Mouse (Mus musculus) kidney, postnatal 25 days (tissue): ENCODE measurements around the gene Clp1.

Experiments
- DNase-seq, 2 experiments: peaks; one replicate each; pipeline ENCODE4 v3.0.0; 2021; ENCODE audit warnings: mixed read lengths in 2 of 2

The Clp1 gene

GRCm38 (mm10) chr2:84727172-84727858 is at the start of gene Clp1:
Gene Clp1 (minus strand): TSS chr2:84727350.
- peak; percentile 98 for DNase-seq

- peak in 1 of 2 experiments; percentile 13 for DNase-seq
These were observed 48.5 kb upstream of the Clp1 start for GRCm38 (mm10) chr2:84775665-84776064.

- no peak for DNase-seq
These were observed 48.1 kb upstream of the Clp1 start, which contains the start of gene Serping1 for GRCm38 (mm10) chr2:84775241-84775640. Gene Serping1 (minus strand): TSS chr2:84775444.

GRCm38 (mm10) chr2:84774751-84775150 is 47.6 kb upstream of the Clp1 start:
- peak; percentile 63 to 73 for DNase-seq

GRCm38 (mm10) chr2:84773195-84773594 is 46.0 kb upstream of the Clp1 start:
- no peak for DNase-seq

- no peak for DNase-seq
These were observed 45.3 kb upstream of the Clp1 start for GRCm38 (mm10) chr2:84772454-84772853.

- DNase-seq = no peak
These were observed 43.4 kb upstream of the Clp1 start for GRCm38 (mm10) chr2:84770501-84770900.

- DNase-seq = no peak
These were observed 35.7 kb upstream of the Clp1 start for GRCm38 (mm10) chr2:84762818-84763217.

GRCm38 (mm10) chr2:84762295-84762694 is 35.1 kb upstream of the Clp1 start:
- DNase-seq = no peak

GRCm38 (mm10) chr2:84761840-84762239 is 34.7 kb upstream of the Clp1 start:
- no peak for DNase-seq

GRCm38 (mm10) chr2:84761309-84761708 is 34.2 kb upstream of the Clp1 start:
- no peak for DNase-seq

- no peak for DNase-seq
These were observed 33.6 kb upstream of the Clp1 start for GRCm38 (mm10) chr2:84760777-84761176.

- peak in 1 of 2 experiments; percentile 71 for DNase-seq
These were observed 31.5 kb upstream of the Clp1 start for GRCm38 (mm10) chr2:84758542-84759127.

GRCm38 (mm10) chr2:84757026-84757682 is 30.0 kb upstream of the Clp1 start:
- no peak for DNase-seq

- DNase-seq = peak; percentile 52 to 56
These were observed 29.1 kb upstream of the Clp1 start for GRCm38 (mm10) chr2:84756245-84756644.

- no peak for DNase-seq
These were observed 23.0 kb upstream of the Clp1 start for GRCm38 (mm10) chr2:84750115-84750514.

- no peak for DNase-seq
These were observed 17.0 kb upstream of the Clp1 start for GRCm38 (mm10) chr2:84744126-84744525.

- DNase-seq = peak; percentile 84 to 92
These were observed 16.4 kb upstream of the Clp1 start, which contains the start of gene Gm19426 for GRCm38 (mm10) chr2:84743561-84743960. Gene Gm19426 (minus strand): TSS chr2:84743655.

GRCm38 (mm10) chr2:84742451-84743283 is 15.5 kb upstream of the Clp1 start:
- peak in 1 of 2 experiments; percentile 33 for DNase-seq

- DNase-seq = no peak
These were observed 14.8 kb upstream of the Clp1 start for GRCm38 (mm10) chr2:84741841-84742450.

- DNase-seq = peak; percentile 40 to 41
These were observed 13.6 kb upstream of the Clp1 start for GRCm38 (mm10) chr2:84740608-84741333.
